Comparison of ENCODE assay signal across 7 mouse cellular contexts in the genomic region with DNA sequence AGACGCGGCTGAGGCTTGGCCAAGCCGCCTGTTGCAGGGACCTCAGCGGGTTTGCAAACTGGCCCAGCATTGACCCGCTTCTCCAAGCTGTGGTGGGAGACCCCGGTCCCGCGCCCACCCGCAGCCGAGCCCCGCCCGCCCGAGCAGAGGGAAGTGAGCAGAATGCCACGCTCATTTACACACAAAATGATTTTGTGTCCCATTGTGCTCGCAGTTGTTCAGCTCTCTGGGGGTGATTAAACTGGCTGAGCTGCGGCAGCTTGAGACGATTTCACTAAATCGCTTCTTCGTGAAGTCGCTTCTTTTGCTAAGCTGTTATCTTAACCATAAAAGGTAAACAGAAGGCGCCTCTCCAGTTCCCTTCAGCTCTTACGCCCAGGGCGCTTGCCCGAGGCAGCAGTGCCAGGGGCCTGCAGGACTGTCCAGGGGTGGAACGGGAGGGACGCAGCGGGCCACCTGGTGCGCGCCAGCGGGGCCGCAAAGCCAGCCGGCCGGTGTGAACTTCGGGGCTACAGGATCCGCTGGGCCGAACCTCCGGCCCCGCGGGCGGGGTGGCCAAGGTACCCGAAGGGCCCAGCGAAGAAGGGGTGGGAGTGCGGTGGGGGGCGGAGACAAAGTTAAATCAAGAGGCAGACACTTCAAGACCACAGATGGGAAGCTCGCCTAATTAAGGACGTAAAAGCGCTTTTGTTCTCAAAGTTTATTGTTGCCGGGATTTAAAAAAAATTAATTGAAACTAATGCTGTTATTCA. TPM values are rescaled to one million over a fixed set of nuclear protein-coding genes. Genes with fewer than 3 reads are reported as not detected.
DNase-seq lines count a peak whose midpoint lies in the region; ATAC-seq and TF ChIP-seq lines count a peak whose summit lies in the region.

No protein-coding gene starts in this region.

- H3K4me1 ChIP-seq in ES-Bruce4 (ENCODE audit: control insufficient read depth, insufficient read depth, low read length) = no peaks in the 10 kb centered on the region
- no peaks in the 10 kb centered on the region; the same call in 1 of the 2 replicates for H3K4me1 ChIP-seq in forebrain, postnatal 0 days (ENCODE audit: insufficient read depth)
- H3K4me1 ChIP-seq in intestine, embryonic 14.5 days (replicated peaks; ENCODE audit: control insufficient read depth, insufficient read depth, low read length) = peaks cover 10% of the 10 kb centered on the region; the same call in 1 of the 2 replicates
- peaks cover 10% of the 10 kb centered on the region; the same call in 1 of the 2 replicates for H3K4me1 ChIP-seq in stomach, embryonic 16.5 days (ENCODE audit: control insufficient read depth, insufficient read depth, low read length)

- TF ChIP-seq POLR2A in ES-Bruce4 (IDR thresholded peaks at IDR 0.05; ENCODE audit: insufficient read depth, low read length) = no peak

- DNase-seq in adrenal gland, postnatal 25 days = peak; percentile 28
- peak; percentile 45 for DNase-seq in forebrain, postnatal 0 days
- peak; percentile 69 for DNase-seq in intestine, embryonic 14.5 days (ENCODE audit: low spot score)
- peak; percentile 46 for DNase-seq in lung, postnatal 10 days
- no peak for DNase-seq in yolk sac, embryonic 10.5 days (ENCODE audit: low spot score)

- H3K27ac ChIP-seq in ES-Bruce4 (ENCODE audit: insufficient read depth, low read length) = no peak overlapping the region
- H3K27ac ChIP-seq in forebrain, postnatal 0 days (ENCODE audit: low read depth, low read length) = 0 out of 2 replicates have a peak overlapping the region, but pooled peaks have one; percentile 41
- H3K27ac ChIP-seq in intestine, embryonic 14.5 days (ENCODE audit: low read depth) = peak overlapping the region; percentile 99
- peak overlapping the region; percentile 99 for H3K27ac ChIP-seq in stomach, embryonic 16.5 days (ENCODE audit: low read length)

- peak overlapping the region; percentile 94 for H3K9ac ChIP-seq in ES-Bruce4 (ENCODE audit: low read depth, poor library complexity, severe bottlenecking)
- H3K9ac ChIP-seq in forebrain, postnatal 0 days = peak overlapping the region; percentile 91
- H3K9ac ChIP-seq in intestine, embryonic 14.5 days (ENCODE audit: low read length) = peak overlapping the region; percentile 96
- H3K9ac ChIP-seq in stomach, embryonic 16.5 days (ENCODE audit: low read length) = peak overlapping the region; percentile 94

- under 1% methylated on average over 47 of the region's 48 CpGs for WGBS in forebrain, postnatal 0 days
- under 1% methylated on average over 48 of the region's 48 CpGs for WGBS in intestine, embryonic 14.5 days
- WGBS in stomach, embryonic 16.5 days = under 1% methylated on average over 48 of the region's 48 CpGs

- peak overlapping the region; percentile 97 for H3K4me3 ChIP-seq in ES-Bruce4 (ENCODE audit: low read depth, low read length)
- H3K4me3 ChIP-seq in forebrain, postnatal 0 days (ENCODE audit: low read depth, low read length) = peak overlapping the region; percentile 84
- H3K4me3 ChIP-seq in intestine, embryonic 14.5 days (ENCODE audit: low read depth, low read length) = peak overlapping the region; percentile 71
- peak overlapping the region; percentile 80 for H3K4me3 ChIP-seq in stomach, embryonic 16.5 days (replicated peaks; ENCODE audit: low read length)

- no peak for TF ChIP-seq CTCF in ES-Bruce4 (IDR thresholded peaks at IDR 0.05; ENCODE audit: low read depth, low read length)
- no peak for TF ChIP-seq CTCF in forebrain, postnatal 0 days (IDR thresholded peaks at IDR 0.05; ENCODE audit: low read depth)

- no peak for ATAC-seq in forebrain, postnatal 0 days
- ATAC-seq in intestine, embryonic 14.5 days (replicated peaks; ENCODE audit: low FRiP score, low TSS enrichment, low read depth) = no peak; the same call in 1 of the 2 replicates
- ATAC-seq in stomach, embryonic 16.5 days (ENCODE audit: insufficient read depth, low FRiP score) = no peak

- TF ChIP-seq EP300 in ES-Bruce4 (IDR thresholded peaks at IDR 0.05; ENCODE audit: insufficient read depth, low read depth, low read length) = no peak

- peaks cover 5% of the 10 kb centered on the region; the same call in 1 of the 2 replicates for H3K9me3 ChIP-seq in ES-Bruce4 (replicated peaks; ENCODE audit: control insufficient read depth, insufficient read depth, low read length, poor library complexity, severe bottlenecking)
- H3K9me3 ChIP-seq in forebrain, postnatal 0 days (ENCODE audit: low read length) = no peaks in the 10 kb centered on the region
- no peaks in the 10 kb centered on the region for H3K9me3 ChIP-seq in intestine, embryonic 14.5 days (ENCODE audit: control insufficient read depth, low read length)
- H3K9me3 ChIP-seq in stomach, embryonic 16.5 days (replicated peaks; ENCODE audit: control insufficient read depth, low read length) = no peaks in the 10 kb centered on the region

- peak overlapping the region; percentile 87 for H3K4me2 ChIP-seq in forebrain, postnatal 0 days (ENCODE audit: low read depth)
- peak overlapping the region; percentile 62 for H3K4me2 ChIP-seq in intestine, embryonic 14.5 days (ENCODE audit: low read length)
- peak overlapping the region; percentile 78 for H3K4me2 ChIP-seq in stomach, embryonic 16.5 days (ENCODE audit: low read depth, low read length)

- no peaks in the 10 kb centered on the region for H3K27me3 ChIP-seq in ES-Bruce4 (ENCODE audit: control insufficient read depth, insufficient read depth, low read length, poor library complexity, severe bottlenecking)
- H3K27me3 ChIP-seq in forebrain, postnatal 0 days (ENCODE audit: insufficient read depth, low read length) = no peaks in the 10 kb centered on the region
- H3K27me3 ChIP-seq in intestine, embryonic 14.5 days (replicated peaks; ENCODE audit: control insufficient read depth, insufficient read depth, low read length) = no peaks in the 10 kb centered on the region
- no peaks in the 10 kb centered on the region for H3K27me3 ChIP-seq in stomach, embryonic 16.5 days (ENCODE audit: control insufficient read depth, insufficient read depth, low read length)

- H3K36me3 ChIP-seq in ES-Bruce4 (ENCODE audit: control insufficient read depth, insufficient read depth, low read length, poor library complexity, severe bottlenecking) = peaks cover 4% of the 10 kb centered on the region
- H3K36me3 ChIP-seq in forebrain, postnatal 0 days (ENCODE audit: insufficient read depth) = peaks cover 20% of the 10 kb centered on the region
- peaks cover 28% of the 10 kb centered on the region for H3K36me3 ChIP-seq in intestine, embryonic 14.5 days (ENCODE audit: control insufficient read depth, insufficient read depth, low read length)
- H3K36me3 ChIP-seq in stomach, embryonic 16.5 days (ENCODE audit: control insufficient read depth, insufficient read depth, low read length) = peaks cover 11% of the 10 kb centered on the region

RNA-seq across cellular contexts. Expression of gene Kctd15, which starts 3.6 kb away (rescaled TPM):
- 23.9 and 33.7 TPM in 2 replicates for polyA plus RNA-seq in ES-Bruce4 (2011; ENCODE audit: insufficient read depth, insufficient read length, low read depth, missing spikeins)
- 9.4 and 9.7 TPM in 2 replicates for total RNA-seq in adrenal gland, postnatal 25 days (2021)
- total RNA-seq in forebrain, postnatal 0 days (2014; rRNA removed) = 57.9 and 59.4 TPM in 2 replicates
- polyA plus RNA-seq in forebrain, postnatal 0 days (2015; fragmentation: Nextera tagmentation; extraction: Ambion mirVana) = 16.7 and 18.3 TPM in 2 replicates
- 10.0 and 14.7 TPM in 2 replicates for polyA plus RNA-seq in intestine, embryonic 14.5 days (2014; fragmentation: Nextera tagmentation; extraction: Ambion mirVana)
- polyA plus RNA-seq in stomach, embryonic 16.5 days (2015; fragmentation: Nextera tagmentation; extraction: Ambion mirVana) = 18.5 and 26.0 TPM in 2 replicates
